Mouse (Mus musculus) kidney, postnatal 14 days (tissue): ENCODE measurements at regions not wholly inside any gene's neighbourhood (a gene's known extent, or its start where the extent isn't known, plus 50 kb on each side); places are given as distances from the start of the nearest gene placed in this dataset.
"Not testable (repeated sequence)": the region's sequence is repeated elsewhere in the genome, so short reads cannot be mapped to it uniquely, and the experiment has no call there.

Experiments used
- DNase-seq: peaks from one replicate; pipeline ENCODE4 v3.0.0; 2022; ENCODE audit warnings: mixed read lengths

DNA sequence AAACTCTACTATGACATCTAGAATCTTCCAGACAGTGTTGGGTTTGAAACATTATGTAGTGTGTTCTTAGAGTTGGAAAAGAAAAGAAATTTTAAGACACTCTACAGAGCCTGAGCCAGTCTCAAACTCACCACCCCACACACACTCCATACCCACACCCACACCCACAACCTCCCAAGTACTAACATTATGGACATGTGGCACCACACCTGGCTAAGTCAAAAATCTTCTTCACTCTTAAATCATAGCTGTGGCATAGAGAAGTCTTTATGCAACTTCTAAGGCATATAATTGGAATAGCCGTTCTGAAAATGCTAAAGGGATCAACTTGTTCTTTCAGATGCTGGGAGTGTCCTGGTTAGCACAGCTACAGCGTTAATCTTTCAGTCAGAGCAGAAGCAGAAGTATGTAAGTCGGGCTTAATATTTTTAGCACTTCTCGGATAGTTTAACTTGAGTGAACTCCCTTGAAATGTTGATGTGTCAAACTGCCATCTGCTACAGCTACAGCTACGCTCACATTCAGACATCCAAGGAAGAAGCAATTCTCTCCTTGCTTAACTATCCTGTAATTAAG is 68.6 kb upstream of the Creb1 start:
- DNase-seq, result no peak

DNA sequence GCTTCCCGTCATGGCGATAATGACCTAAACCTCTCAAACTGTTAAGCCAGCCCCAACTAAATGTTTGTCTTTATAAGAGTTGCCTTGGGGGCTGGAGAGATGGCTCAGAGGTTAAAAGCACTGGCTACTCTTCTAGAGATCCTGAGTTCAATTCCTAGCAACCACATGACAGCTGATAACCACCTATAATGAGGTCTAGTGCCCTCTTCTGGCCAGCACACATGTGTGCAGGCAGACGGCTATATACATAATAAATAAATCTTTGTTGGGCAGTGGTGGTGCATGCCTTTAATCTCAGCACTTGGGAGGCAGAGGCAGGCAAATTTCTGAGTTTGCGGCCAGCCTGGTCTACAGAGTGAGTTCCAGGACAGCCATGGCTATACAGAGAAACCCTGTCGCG is 70.8 kb upstream of the Creb1 start:
- not testable (repeated sequence) for DNase-seq

DNA sequence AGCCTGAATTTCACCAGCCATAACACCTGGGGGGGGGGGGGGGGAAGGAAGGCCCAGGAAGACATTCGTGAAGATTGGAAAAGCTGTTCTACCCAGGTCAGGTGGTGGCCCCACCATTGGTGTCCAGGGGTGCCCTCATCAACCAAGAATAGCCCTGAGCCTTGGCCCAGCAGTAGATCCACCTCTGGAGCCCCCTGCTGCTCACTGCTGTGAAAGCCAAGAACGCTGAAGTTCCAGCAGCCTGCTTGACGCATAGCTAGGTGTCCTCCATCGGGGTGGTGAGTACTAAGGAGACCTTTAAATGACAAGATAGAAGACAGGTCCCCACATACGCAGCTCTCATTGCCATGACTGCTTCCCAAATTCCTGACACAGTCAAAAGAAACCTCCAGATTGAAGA is 74.6 kb upstream of the Creb1 start:
- no peak for DNase-seq

DNA sequence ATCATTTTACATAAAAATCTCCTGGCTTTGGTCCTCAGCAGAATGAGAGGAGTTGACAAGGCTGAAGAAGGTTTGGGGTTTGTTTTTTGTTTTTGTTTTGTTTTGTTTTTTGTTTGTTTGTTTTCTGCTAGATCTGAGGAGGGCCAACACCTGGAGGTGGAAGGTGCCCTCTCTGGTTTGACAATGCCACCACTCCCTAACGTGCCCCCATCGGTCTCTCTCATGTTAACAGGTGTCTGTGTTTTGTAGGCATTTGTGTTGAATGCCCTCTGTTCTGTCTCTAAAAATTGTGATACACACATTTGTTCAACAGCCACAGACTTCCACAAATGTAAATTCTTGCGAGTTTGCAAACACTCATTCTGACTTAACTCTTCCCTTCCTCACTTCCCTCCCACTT is 83.3 kb upstream of the Creb1 start:
- no peak for DNase-seq

GRCm38 (mm10) chr1:64448090-64448489 is 84.4 kb upstream of the Creb1 start:
- DNase-seq, result peak; percentile 68

GRCm38 (mm10) chr1:64446492-64446891 is 86.0 kb upstream of the Creb1 start:
- no peak for DNase-seq

DNA sequence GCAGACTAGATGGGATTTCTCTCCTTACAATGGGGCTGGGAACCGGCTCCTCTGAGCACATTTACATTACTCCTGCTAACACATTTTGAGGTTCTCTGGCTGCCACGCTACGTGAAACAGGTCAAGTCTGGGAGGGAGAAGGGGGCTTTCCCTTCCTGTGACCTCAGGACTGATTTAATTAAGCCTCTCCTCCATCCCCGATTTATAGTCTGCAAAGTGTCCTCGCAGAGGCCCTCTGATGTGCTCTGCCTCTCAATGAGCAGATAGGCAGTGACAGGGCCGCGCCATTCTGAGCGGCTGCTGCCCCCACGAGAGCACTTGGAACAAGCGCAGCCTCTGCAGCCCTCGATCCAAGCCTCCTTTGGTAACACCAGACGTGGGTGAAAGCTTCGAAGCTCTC is 86.5 kb upstream of the Creb1 start:
- peak; percentile 80 for DNase-seq

DNA sequence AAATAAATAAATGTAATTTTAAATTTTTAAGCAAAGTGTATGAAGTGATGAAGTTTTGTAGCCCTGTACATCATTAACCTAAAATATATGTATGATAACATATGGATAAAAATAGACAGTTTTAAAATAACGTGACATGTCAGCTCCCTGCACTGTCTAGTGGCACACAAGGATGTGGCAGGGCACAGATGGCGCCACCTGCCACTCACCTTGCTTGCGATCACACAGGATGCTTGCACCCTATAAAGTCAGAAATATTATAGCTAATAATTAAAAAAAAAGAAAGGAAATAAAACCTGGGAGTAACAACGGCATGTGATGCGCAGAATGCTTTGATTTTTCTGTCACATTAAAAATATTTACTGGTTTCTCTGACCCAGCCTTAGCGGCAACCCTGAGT is 89.0 kb upstream of the Creb1 start:
- no peak for DNase-seq

- DNase-seq, result no peak
Measured at GRCm38 (mm10) chr1:64442179-64442874, 90.1 kb upstream of the Creb1 start.

DNA sequence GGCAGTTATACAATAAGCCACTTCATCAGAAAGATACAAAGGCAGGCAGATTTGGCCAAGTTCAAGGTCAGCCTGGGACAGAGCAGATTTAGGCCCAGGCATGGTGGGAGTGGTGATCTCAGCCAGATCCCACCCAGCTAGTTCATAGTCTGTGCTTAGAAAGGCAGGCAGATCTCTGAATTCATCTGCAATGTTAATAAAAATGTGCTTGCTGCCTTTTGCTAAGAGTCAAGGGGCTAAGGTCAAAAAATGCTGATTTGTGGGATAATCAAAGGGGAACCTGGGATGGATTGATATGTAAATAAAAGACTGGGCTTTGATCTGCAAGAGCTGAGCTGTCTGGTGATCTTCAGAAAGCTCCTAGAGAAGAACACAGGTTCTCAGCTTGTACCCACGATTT is 109.2 kb upstream of the Creb1 start:
- DNase-seq, result no peak

DNA sequence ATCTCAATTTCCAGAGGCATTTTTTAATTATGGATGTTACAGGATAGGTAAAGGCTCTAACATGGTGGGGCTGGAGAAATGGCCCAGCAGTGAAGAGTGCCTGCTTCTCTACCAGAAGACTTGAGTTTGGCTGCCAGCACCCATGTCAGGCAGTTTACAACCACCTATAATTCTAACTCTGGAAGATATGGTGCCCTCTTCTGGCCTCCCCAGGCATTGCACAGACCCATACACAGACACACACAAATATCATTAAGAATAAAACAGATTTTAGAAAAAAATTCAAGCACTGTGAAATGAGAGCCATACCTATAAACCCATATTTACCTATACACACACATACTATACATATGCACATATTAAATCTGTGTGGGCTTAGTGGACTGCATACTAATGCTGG is 113.9 kb upstream of the Creb1 start:
- DNase-seq, result no peak

GRCm38 (mm10) chr1:64415906-64416305 is 116.5 kb upstream of the Creb1 start:
- no peak for DNase-seq

GRCm38 (mm10) chr1:64413181-64413560 is 119.3 kb upstream of the Creb1 start:
- DNase-seq, result no peak

DNA sequence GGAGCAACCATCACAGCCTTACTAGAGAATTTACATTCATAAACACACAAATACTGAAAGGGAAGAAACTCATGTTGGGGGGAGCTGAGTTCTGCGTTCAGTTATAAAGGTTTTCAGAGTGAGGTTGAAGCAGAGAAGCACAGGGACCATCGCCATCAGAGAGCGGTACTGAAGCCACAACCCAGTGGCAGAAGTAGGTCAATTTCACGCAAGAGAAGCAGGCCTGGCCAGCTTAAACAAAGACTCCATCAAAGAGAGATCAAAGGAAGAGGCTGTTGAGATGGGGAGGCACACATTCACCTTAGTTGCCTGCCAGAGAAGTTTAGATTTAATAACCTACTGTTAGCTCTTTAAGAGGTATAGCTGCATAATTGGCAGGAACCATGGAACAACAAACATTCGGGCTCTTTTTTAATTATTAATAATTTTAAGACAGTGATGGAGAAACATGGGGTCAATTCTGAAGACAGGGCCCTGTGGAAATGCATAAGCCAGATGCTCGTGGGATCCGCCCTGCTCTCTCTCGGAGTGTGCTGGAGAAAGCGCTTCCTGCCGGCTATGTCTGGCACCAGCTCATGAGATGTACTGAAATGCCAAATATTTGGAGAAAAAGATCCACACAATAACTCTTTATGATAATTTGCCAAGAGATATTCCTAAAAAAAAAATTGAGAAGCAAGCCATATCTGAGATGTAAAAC is 119.8 kb upstream of the Creb1 start:
- DNase-seq, result no peak

GRCm38 (mm10) chr1:64411851-64412480 is 120.5 kb upstream of the Creb1 start:
- no peak for DNase-seq

- DNase-seq, result peak; percentile 50
Measured at GRCm38 (mm10) chr1:64408807-64409582, 123.5 kb upstream of the Creb1 start.

DNA sequence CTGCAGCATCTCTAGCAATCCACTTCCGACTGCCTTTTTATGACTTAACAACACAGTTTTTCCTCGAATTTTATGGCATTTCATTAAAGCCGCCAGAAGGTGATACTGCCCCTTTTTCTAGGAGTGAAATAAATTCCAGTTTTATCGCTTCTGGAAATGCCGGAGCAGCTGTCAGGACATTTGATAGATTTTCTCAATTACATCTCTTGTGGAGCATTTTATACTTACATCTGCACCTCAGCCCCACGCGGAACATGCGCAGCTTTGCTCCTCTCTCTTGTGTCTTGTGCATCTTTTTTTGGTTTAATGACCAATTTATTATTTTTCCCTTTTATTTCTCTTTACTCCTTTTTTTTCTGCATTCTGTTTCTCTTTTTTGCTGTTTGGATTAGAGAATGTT is 140.9 kb upstream of the Creb1 start:
- no peak for DNase-seq

GRCm38 (mm10) chr1:64381264-64381663 is 151.2 kb upstream of the Creb1 start:
- DNase-seq, result no peak

DNA sequence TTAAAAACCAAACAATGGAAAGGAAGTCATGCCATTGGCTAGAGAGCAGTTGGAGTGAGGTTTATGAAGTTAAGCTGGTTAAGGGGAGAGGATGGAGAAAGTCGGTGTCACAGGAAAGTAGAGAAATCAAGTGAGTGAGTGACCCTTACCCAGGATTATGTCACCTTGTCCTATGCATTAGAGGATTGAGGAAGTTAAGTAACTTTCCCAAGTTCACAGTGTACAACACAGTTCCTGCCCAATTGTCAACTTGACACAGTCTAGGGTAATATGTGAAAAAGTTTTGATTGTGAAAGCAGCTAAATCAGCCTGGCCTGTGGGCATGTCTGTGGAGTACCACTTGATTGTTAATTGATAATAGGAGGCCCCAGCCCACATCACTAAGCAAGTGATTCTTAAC is 156.0 kb upstream of the Creb1 start:
- not testable (repeated sequence) for DNase-seq

- DNase-seq, result peak; percentile 60
Measured at GRCm38 (mm10) chr1:64374286-64375071, 158.0 kb upstream of the Creb1 start.

DNA sequence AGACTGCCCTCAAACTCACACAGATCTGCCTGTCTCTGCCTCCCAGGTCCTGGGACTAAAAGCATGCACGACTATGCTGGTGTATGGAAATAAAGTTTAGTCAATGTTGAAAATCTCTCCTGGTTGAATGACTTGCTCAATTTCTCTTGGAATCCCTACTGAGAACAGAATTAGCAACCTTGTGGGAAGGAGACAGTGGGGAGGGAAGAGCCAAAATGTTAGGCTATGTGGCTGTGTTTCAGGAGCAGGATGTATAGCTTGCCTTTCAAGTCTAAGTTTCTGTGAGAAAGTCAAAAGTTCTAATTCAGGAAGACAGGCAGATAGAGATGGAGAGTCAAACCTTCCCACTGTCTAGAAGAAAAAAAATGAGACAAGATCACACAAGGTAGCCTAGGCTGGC is 168.3 kb upstream of the Creb1 start:
- no peak for DNase-seq

- DNase-seq, result no peak
Measured at GRCm38 (mm10) chr1:64361959-64362638, 170.3 kb upstream of the Creb1 start.
